Mouse (Mus musculus) G1E (cell line): ENCODE data around the gene 1700102P08Rik. TPM values are rescaled to one million over a fixed set of nuclear protein-coding genes. Genes with fewer than 3 reads are reported as not detected.

Experiments used
- ATAC-seq: 2 replicates; pipeline ENCODE4 v1.8.0; 2016; ENCODE audit warnings: mild to moderate bottlenecking; ENCODE audit not compliant: insufficient number of reproducible peaks, poor library complexity, low FRiP score, severe bottlenecking; ENCODE audit errors: extremely low read depth
- DNase-seq: peaks from one replicate; pipeline ENCODE4 v3.0.0; 2012; ENCODE audit warnings: low spot score
- H3K27me3 ChIP-seq: 2 replicates; pipeline ENCODE4 v1.6.1; 2012; ENCODE audit warnings: mild to moderate bottlenecking, low read length, inconsistent platforms; ENCODE audit not compliant: insufficient read depth
- H3K36me3 ChIP-seq: replicated peaks from 2 replicates; pipeline ENCODE3; 2012; ENCODE audit warnings: mild to moderate bottlenecking, inconsistent platforms
- H3K4me1 ChIP-seq: 2 replicates; pipeline ENCODE4 v1.6.1; 2012; ENCODE audit warnings: low read depth, low read length, inconsistent platforms, mixed read lengths; ENCODE audit not compliant: insufficient read depth
- H3K4me3 ChIP-seq: 2 replicates; pipeline ENCODE4 v1.5.1; 2012; ENCODE audit warnings: low read depth, mild to moderate bottlenecking, inconsistent platforms, low read length, moderate library complexity, mixed read lengths
- H3K9me3 ChIP-seq: replicated peaks from 2 replicates; pipeline ENCODE4 v1.6.1; 2012; ENCODE audit warnings: inconsistent platforms
- CTCF ChIP-seq: IDR thresholded peaks from 2 replicates; pipeline ENCODE4 v1.5.1; 2012; ENCODE audit warnings: low read depth, low read length, inconsistent platforms, mixed read lengths
- GATA1 ChIP-seq: IDR thresholded peaks from 2 replicates; pipeline ENCODE4 v1.6.1; 2012; ENCODE audit warnings: borderline replicate concordance, low read length, inconsistent platforms, mixed read lengths
- GATA2 ChIP-seq: IDR thresholded peaks from 2 replicates; pipeline ENCODE4 v1.6.1; 2012; ENCODE audit warnings: low read depth, low read length, inconsistent platforms, borderline replicate concordance
- POLR2AphosphoS5 ChIP-seq: IDR thresholded peaks from 2 replicates; pipeline ENCODE4 v1.6.1; 2012; ENCODE audit warnings: low read depth, low read length, inconsistent platforms; ENCODE audit not compliant: insufficient replicate concordance
- TAL1 ChIP-seq: conservative IDR thresholded peaks from 2 replicates; pipeline ENCODE4 v1.6.1; 2012; ENCODE audit warnings: low read depth, low read length, inconsistent platforms, mixed read lengths
- polyA plus RNA-seq: library from polyadenylated mRNA; stranded (reverse); fragments of >175 nt; gene quantifications from 2 replicates; pipeline ENCODE4 v1.2.3, GENCODE M21; 2012
- total RNA-seq, 2 experiments: library from RNA; stranded (forward) in 1 of 2; stranded (reverse) in 1 of 2; fragments of 200-1000 nt in 1 of 2; fragments of >200 nt in 1 of 2; fragmentation: Nextera tagmentation in 1 of 2; gene quantifications; 2 replicates each; pipeline ENCODE4 v1.2.3; 2014 to 2017

Gene 1700102P08Rik
- total and polyA plus RNA-seq, 3 experiments: 0.29 to 0.44 TPM; not detected in 1

DNA sequence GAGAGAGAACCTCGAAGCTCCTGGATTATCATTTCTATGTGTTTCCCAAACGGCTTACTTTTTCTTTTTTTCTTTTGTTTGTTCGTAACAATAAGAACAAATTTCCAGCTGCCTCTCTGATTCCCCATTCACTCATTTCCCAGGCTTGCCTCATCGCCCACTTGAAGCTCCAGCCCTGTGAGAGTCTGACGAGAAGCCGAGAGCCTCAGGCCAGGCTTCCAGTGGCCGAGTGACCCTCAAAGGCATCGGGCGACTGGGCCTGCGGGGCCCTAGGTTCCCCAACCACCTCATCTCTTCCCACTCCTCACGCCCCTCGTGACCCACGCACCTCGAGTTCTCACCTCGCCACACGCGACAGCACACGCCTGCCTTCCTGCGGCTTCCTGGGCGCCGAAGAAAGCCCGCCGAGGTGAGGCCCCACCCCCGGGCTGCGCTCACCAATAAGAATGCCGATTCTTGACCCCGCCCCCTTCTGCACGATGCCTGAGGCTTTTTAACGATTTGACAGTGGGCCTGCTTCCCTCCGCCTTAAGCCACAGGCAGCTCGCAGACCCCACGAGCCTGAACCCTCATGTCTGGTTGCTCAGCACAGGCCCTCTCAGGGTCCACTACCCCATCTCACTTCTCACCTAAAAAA is 38.9 kb downstream of the 1700102P08Rik start:
- Histone ChIP-seq H3K9me3 (no peaks in the 10 kb centered on the region), H3K36me3 (no peaks in the 10 kb centered on the region), H3K27me3 (peaks cover 6% of the 10 kb centered on the region), H3K4me3 (no peak overlapping the region), H3K4me1 (peaks cover 2% of the 10 kb centered on the region; the same call in 1 of the 2 replicates)
- ATAC-seq (no peak), DNase-seq (no peak)
- TF ChIP-seq TAL1 (no peak), GATA1 (no peak), GATA2 (no peak), POLR2AphosphoS5 (no peak), CTCF (no peak)

DNA sequence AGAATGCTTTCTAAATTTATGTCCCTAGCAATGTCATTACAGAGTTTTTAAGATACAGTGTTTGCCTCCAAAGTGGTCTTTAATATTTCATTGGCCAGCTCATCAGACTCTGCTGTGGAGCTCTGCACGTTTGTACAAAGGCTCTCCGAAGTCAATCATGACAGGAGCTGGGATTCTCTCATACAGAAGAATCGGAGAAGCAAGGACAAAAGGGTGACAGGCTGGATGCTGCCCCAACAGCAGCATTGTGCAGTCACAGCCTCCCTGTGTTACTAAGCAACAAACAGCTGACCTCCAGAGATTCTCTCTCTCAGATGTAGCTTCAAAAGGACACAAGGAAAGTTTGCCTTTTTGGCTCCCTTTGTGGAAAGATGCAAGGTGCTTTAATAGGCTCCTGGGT is 43.6 kb downstream of the 1700102P08Rik start, which contains the start of gene BC048562:
Gene BC048562, plus strand, starts transcription at position 301 of the 400 bp plus-strand sequence.
- ATAC-seq: no peak
- TF ChIP-seq TAL1 (no peak), CTCF (no peak), GATA2 (no peak), POLR2AphosphoS5 (no peak)

DNA sequence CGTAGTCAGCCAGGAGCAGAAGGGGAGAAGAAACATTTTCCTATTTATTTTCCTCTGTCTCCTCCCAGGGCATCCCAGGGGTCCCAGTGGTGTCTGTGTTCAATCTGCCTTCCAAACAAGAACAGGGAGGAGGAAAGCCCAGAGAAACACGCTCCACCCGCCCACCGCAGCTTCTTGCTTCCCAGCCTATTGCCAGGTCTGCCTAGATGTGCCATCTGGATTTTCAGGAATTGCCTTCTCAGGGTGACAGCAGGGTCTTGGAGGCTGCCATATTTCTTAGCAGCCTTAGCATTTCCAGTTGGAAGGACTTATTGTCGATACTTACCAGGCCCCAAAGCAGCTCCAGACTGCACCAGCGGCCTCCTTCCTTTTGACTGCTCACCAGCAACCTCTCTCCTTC is 46.6 kb downstream of the 1700102P08Rik start:
- no peak overlapping the region for H3K4me3 ChIP-seq
- peaks cover 7% of the 10 kb centered on the region for H3K4me1 ChIP-seq
- H3K36me3 ChIP-seq: no peaks in the 10 kb centered on the region
- no peak for ATAC-seq
- no peak for TF ChIP-seq TAL1
- no peak for TF ChIP-seq POLR2AphosphoS5
- TF ChIP-seq CTCF: no peak
- no peak for TF ChIP-seq GATA2
- TF ChIP-seq GATA1: no peak
- H3K27me3 ChIP-seq: peaks cover 11% of the 10 kb centered on the region
- no peaks in the 10 kb centered on the region for H3K9me3 ChIP-seq
- DNase-seq: no peak

More for the DNA sequence above, 43.6 kb downstream of the 1700102P08Rik start, which contains the start of gene BC048562:
- no peaks in the 10 kb centered on the region for H3K9me3 ChIP-seq
- H3K36me3 ChIP-seq: no peaks in the 10 kb centered on the region
- H3K27me3 ChIP-seq: peaks cover 14% of the 10 kb centered on the region
- H3K4me3 ChIP-seq: no peak within 1 kb of the TSS
- no peak for DNase-seq
- peaks cover 2% of the 10 kb centered on the region for H3K4me1 ChIP-seq

DNA sequence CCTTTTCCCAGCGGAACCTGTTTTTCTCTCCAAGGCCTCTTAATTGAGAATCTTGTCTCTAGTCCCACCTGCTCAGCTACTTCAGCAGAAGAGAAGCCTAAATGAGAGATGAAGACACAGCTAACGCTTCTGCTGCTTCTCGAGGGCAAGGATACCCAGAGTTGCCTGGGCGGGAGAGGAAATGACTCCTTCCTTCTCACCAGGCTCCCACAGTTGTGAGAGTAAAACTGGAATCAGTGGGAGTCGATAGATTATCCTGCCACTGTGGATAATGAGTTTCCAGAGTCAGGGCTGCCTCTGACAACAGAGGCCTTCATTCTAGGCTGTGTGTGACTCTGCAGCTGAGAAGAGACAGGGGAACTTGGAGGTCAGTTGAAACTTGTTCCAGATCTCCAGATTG is 47.9 kb downstream of the 1700102P08Rik start:
- H3K9me3 ChIP-seq: no peaks in the 10 kb centered on the region
- TF ChIP-seq POLR2AphosphoS5 (no peak), GATA1 (no peak), CTCF (no peak), GATA2 (no peak), TAL1 (no peak)
- peaks cover 11% of the 10 kb centered on the region for H3K4me1 ChIP-seq
- ATAC-seq (no peak), DNase-seq (no peak)
- H3K4me3 ChIP-seq: no peak overlapping the region
- no peaks in the 10 kb centered on the region for H3K36me3 ChIP-seq
- H3K27me3 ChIP-seq: peaks cover 11% of the 10 kb centered on the region

DNA sequence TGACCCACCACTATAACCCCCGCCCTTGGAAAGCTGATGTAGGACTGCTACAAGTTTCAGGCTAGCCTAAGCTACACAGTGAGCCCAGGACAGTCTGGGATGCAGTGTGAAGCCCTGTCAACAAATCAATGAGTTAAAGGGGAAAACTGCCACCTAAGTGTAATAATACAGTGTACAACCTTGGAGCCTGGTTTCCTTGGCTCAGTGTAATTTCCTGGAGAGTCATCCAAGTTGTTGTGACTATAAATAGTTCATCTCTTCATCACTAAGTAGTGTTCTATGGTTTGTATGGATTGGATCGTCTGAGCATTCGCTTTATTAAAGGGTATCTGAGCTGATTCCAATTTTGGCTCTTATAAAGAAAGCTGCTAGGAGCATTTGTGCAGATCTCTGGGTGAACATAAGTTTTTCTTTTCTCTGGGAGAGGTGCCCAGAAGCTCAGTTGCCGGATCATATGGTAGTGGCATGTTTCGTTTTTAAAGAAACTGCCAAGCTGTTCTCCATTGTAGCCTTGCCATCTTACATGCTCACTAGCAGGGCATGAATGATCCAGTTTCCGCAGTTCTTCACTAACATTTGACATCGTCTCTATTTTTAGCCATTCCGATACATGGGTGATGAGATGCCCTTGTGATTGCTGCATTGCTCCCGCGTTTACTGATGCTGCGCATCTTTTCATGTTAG is 48.8 kb downstream of the 1700102P08Rik start:
- DNase-seq (no peak), ATAC-seq (no peak)
- peaks cover 7% of the 10 kb centered on the region; the same call in 1 of the 2 replicates for H3K27me3 ChIP-seq
- H3K4me3 ChIP-seq: no peak overlapping the region
- TF ChIP-seq GATA2 (no peak), CTCF (no peak), GATA1 (no peak), POLR2AphosphoS5 (no peak), TAL1 (no peak)
- no peaks in the 10 kb centered on the region for H3K9me3 ChIP-seq
- H3K4me1 ChIP-seq: peaks cover 11% of the 10 kb centered on the region
- no peaks in the 10 kb centered on the region for H3K36me3 ChIP-seq

DNA sequence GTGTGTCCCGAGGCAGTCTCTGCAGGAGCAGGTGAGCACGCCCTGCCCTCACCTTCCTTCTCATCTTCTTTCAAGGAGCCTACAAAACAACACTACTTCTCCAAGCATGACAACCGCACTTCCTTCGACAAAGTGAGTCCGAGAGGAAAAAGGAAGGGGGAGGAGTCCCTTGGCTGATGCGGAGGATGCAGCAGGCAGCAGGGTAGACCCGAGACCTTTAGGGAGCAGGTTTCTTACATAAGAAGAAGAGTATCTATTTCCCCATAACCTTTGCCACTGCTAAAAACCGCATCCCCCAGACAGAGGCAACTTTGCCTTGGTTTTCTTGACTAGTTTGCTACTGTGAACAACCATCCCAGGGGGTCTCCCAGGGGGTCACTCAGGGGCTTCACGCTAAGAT is 52.5 kb downstream of the 1700102P08Rik start:
- Histone ChIP-seq H3K9me3 (no peaks in the 10 kb centered on the region), H3K4me3 (no peak overlapping the region), H3K36me3 (peaks cover 28% of the 10 kb centered on the region), H3K4me1 (peaks cover 18% of the 10 kb centered on the region), H3K27me3 (peaks cover 4% of the 10 kb centered on the region; the same call in 1 of the 2 replicates)
- ATAC-seq: no peak
- no peak for DNase-seq
- TF ChIP-seq POLR2AphosphoS5 (no peak), GATA1 (no peak), CTCF (no peak), TAL1 (no peak)
